Mouse (Mus musculus) erythroblast, adult 5-6 weeks (primary cell): ENCODE results near the gene Slc6a3. TPM values are rescaled to one million over a fixed set of nuclear protein-coding genes. Genes with fewer than 3 reads are reported as not detected.

Experiments used
- ATAC-seq: replicated peaks from 2 replicates; pipeline ENCODE4 v1.8.0; 2016; ENCODE audit warnings: moderate number of reproducible peaks, mild to moderate bottlenecking, moderate TSS enrichment, inconsistent platforms; ENCODE audit not compliant: poor library complexity, low FRiP score, severe bottlenecking
- total RNA-seq, 2 experiments: library from RNA; stranded (forward) in 1 of 2; stranded (reverse) in 1 of 2; fragments of 150-400 nt in 1 of 2; fragments of 200-764, 138-1000 nt in 1 of 2; gene quantifications; 2 replicates each; pipeline versions ENCODE4 v1.2.3 to v1.2.4; 2015 to 2017; ENCODE audit warnings: low replicate concordance in 2 of 2

Slc6a3 gene
- total RNA-seq, 2 experiments from 2014 or later: 0.17 TPM; not detected in 1

DNA sequence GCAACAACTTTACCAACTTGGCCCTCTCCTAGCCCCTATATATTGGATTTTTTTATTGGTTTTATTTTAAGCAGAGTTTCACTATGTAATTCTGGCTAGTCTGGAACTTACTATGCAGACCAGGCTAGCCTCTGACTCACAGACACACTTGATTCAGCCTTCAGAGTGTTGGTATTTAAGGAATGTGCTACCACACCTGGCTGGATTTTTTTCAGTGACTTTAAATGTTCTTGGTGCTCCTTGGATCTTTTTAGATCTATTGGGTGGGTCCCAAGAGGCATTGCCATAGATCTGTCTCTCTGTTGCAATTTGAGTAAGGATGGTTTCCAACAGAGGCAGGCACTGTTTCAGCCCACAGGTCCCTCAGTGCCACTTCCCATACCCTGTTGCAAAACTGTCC, 38.5 kb downstream of the Slc6a3 start:
- no peak for ATAC-seq

DNA sequence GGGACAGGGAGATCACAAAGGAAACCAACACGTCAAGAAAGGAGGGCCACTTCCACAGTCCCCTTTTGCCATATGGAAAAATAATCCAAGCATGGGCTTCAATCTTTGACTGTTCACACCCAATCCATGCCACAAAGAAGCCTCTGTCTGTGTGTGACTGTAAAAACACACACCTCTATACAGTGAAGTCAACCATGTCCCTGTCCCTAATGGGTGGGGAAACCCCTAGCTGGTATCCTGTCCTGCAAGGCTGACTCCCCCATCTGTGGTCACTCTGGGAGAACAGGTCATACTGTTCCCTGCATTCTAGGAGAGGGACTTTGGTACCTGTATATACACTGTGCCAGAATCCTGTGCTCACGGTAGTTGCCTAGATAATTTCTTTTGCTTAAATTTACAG, 40.7 kb downstream of the Slc6a3 start:
- no peak for ATAC-seq

- no peak for ATAC-seq
Observed at GRCm38 (mm10) chr13:73591488-73591887, 54.9 kb downstream of the Slc6a3 start.

GRCm38 (mm10) chr13:73592546-73592945, 56.0 kb downstream of the Slc6a3 start:
- ATAC-seq: no peak

DNA sequence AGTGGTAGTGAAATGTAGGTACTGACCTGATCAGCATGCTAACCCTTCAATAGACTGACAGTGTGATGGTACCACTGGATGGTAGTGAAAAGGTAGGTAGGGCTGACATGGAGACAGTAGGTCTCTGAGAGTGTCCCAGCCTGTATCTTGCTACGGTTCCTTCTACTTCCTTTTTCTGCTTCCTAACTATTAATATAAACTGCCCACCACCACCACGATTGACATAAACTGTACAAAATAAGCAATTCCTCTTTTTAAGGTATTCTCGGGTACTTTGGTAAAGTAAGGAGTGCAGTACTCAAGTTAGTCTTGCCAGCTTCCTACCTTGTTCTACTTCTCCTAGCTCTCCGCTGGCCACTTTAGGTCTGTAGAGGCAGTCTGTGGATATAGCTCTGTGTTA, 59.7 kb downstream of the Slc6a3 start:
- no peak for ATAC-seq

GRCm38 (mm10) chr13:73600217-73600616, 63.7 kb downstream of the Slc6a3 start:
- no peak for ATAC-seq

DNA sequence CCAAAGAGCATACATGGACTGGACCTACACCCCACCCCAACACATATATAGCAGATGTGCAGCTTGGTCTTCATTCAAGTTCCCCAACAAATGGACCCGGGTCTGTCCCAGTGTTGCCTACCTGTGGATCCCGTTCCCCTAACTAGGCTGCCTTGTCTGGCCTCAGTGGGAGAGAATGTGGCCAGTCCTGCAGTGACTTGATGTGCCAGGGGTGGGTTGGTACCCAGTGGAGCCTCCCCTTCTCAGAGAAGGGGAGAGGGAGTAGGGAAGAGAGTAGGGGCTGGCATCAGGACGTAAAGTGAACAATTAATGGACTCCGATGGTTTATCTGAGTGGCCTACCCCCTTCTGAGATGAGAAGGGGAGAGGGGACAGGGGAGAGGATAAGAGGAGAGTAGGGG, 66.5 kb downstream of the Slc6a3 start:
- no peak for ATAC-seq

- ATAC-seq: peak; percentile 98
Observed at GRCm38 (mm10) chr13:73603522-73604155, 67.1 kb downstream of the Slc6a3 start, which contains the start of gene Clptm1l. Clptm1l (plus strand) TSS chr13:73604006.

- peak; percentile 50 for ATAC-seq
Observed at GRCm38 (mm10) chr13:73604156-73604957, 67.8 kb downstream of the Slc6a3 start.

GRCm38 (mm10) chr13:73618406-73618805, 81.9 kb downstream of the Slc6a3 start:
- no peak for ATAC-seq

- ATAC-seq: no peak
Observed at GRCm38 (mm10) chr13:73620637-73621036, 84.1 kb downstream of the Slc6a3 start.

DNA sequence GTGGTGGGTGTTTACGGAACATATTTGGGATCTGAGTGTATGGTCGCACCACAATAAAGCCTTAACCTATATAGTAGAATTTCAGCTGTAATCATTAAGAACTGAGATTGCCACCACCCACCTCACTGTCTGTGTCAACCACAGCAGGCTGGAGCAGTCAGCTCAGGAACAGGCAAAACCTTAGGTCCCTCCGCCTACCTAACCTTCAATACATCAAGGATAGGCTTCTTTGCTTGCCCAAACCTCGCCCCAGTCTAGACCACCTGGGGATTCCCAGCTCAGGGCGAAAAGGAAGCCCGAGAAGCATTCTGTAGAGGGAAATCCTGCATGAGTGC, 89.8 kb downstream of the Slc6a3 start:
- no peak for ATAC-seq

DNA sequence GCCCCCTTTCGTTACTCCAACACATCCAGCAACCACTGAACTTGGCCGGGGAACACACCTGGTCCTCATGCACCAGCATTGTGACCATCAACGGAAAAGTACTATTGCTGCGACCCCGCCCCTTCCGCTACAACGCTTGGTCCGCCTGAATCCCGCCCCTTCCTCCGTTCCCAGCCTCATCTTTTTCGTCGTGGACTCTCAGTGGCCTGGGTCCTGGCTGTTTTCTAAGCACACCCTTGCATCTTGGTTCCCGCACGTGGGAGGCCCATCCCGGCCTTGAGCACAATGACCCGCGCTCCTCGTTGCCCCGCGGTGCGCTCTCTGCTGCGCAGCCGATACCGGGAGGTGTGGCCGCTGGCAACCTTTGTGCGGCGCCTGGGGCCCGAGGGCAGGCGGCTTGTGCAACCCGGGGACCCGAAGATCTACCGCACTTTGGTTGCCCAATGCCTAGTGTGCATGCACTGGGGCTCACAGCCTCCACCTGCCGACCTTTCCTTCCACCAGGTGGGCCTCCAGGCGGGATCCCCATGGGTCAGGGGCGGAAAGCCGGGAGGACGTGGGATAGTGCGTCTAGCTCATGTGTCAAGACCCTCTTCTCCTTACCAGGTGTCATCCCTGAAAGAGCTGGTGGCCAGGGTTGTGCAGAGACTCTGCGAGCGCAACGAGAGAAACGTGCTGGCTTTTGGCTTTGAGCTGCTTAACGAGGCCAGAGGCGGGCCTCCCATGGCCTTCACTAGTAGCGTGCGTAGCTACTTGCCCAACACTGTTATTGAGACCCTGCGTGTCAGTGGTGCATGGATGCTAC, 90.4 kb downstream of the Slc6a3 start, which contains the start of gene Tert:
Tert (plus strand) TSS at position 167 of the 805 bp plus-strand sequence.
- ATAC-seq: no peak

Other genes with a start within 250 kb of the Slc6a3 start
- 7.5 and 28.6 TPM in 2 replicates for gene Mrpl36, start 208.2 kb upstream of the Slc6a3 start, total RNA-seq (2015; ENCODE audit: low replicate concordance)
- gene Mrpl36, start 208.2 kb upstream of the Slc6a3 start, total RNA-seq (2017; ENCODE audit: low replicate concordance): 12.5 and 12.9 TPM in 2 replicates
- 40.3 and 51.6 TPM in 2 replicates for gene Ndufs6, start 208.2 kb upstream of the Slc6a3 start, total RNA-seq (2015; ENCODE audit: low replicate concordance)
- gene Ndufs6, start 208.2 kb upstream of the Slc6a3 start, total RNA-seq (2017; ENCODE audit: low replicate concordance): 20.6 and 47.0 TPM in 2 replicates
- 72.5 and 89.3 TPM in 2 replicates for gene Lpcat1, start 69.5 kb upstream of the Slc6a3 start, total RNA-seq (2015; ENCODE audit: low replicate concordance)
- 176 and 246 TPM in 2 replicates for gene Lpcat1, start 69.5 kb upstream of the Slc6a3 start, total RNA-seq (2017; ENCODE audit: low replicate concordance)
- gene Clptm1l, start 67.3 kb downstream of the Slc6a3 start, total RNA-seq (2015; ENCODE audit: low replicate concordance): 70.8 and 134 TPM in 2 replicates
- 17.3 and 20.3 TPM in 2 replicates for gene Clptm1l, start 67.3 kb downstream of the Slc6a3 start, total RNA-seq (2017; ENCODE audit: low replicate concordance)
- not detected in 2 replicates for gene Tert, start 90.2 kb downstream of the Slc6a3 start, total RNA-seq (2015; ENCODE audit: low replicate concordance)
- not detected in 2 replicates for gene Tert, start 90.2 kb downstream of the Slc6a3 start, total RNA-seq (2017; ENCODE audit: low replicate concordance)
- gene Slc6a18, start 141.3 kb downstream of the Slc6a3 start, total RNA-seq (2015; ENCODE audit: low replicate concordance): not detected in 2 replicates
- gene Slc6a18, start 141.3 kb downstream of the Slc6a3 start, total RNA-seq (2017; ENCODE audit: low replicate concordance): not detected in 2 replicates
- gene Slc6a19, start 168.1 kb downstream of the Slc6a3 start, total RNA-seq (2015; ENCODE audit: low replicate concordance): not detected in 2 replicates
- not detected in 2 replicates for gene Slc6a19, start 168.1 kb downstream of the Slc6a3 start, total RNA-seq (2017; ENCODE audit: low replicate concordance)
- 0.58 and 8.4 TPM in 2 replicates for gene Slc12a7, start 196.3 kb downstream of the Slc6a3 start, total RNA-seq (2015; ENCODE audit: low replicate concordance)
- 0.43 and 0.56 TPM in 2 replicates for gene Slc12a7, start 196.3 kb downstream of the Slc6a3 start, total RNA-seq (2017; ENCODE audit: low replicate concordance)